Mouse (Mus musculus) layer of hippocampus, adult 2 months (tissue): Measurements from ENCODE around the gene Apip. TPM values are rescaled to one million over a fixed set of nuclear protein-coding genes. Genes with fewer than 3 reads are reported as not detected.
A peak's percentile ranks its signal among the peaks of the same experiment; 100 is the strongest.

Experiments used
- DNase-seq, 2 experiments: peaks; one replicate each; pipeline ENCODE4 v3.0.0; 2022; ENCODE audit warnings: low spot score in 2 of 2
- H3K27ac ChIP-seq: fragments of 200-600 bp; 2 replicates; pipeline ENCODE4 v1.8.1; 2022
- H3K4me3 ChIP-seq: fragments of 200-600 bp; 2 replicates; pipeline ENCODE4 v1.8.1; 2022; ENCODE audit warnings: mild to moderate bottlenecking
- CTCF ChIP-seq: fragments of 200-600 bp; conservative IDR thresholded peaks from 2 replicates; pipeline ENCODE4 v1.8.1; 2022; ENCODE audit warnings: antibody characterized with exemption, mild to moderate bottlenecking, moderate library complexity
- long read RNA-seq, 2 experiments: library from polyadenylated mRNA; stranded (forward); transcript quantifications; one replicate each; pipeline ENCODE4 v2.0.0; 2021; ENCODE audit warnings: borderline mapping rate in 2 of 2
- total RNA-seq, 2 experiments: library from RNA; stranded (reverse); gene quantifications; 2 replicates each; pipeline ENCODE4 v1.2.3; 2021

Apip gene
- total RNA-seq = 10 to 100 TPM; 19.3 to 24.4 TPM
- long read RNA-seq, experiment 1, partial matches to known transcripts = 15 of 21 reads
- long read RNA-seq, experiment 1, other reads (novel, unspliced or antisense) = 2 of 21 reads
- long read RNA-seq, experiment 2, transcript Apip-201 (7 exons, 919 nt) = major isoform, 6 of 37 reads
- long read RNA-seq, experiment 2, partial matches to known transcripts = 25 of 37 reads
- long read RNA-seq, experiment 2, other reads (novel, unspliced or antisense) = 3 of 37 reads

DNA sequence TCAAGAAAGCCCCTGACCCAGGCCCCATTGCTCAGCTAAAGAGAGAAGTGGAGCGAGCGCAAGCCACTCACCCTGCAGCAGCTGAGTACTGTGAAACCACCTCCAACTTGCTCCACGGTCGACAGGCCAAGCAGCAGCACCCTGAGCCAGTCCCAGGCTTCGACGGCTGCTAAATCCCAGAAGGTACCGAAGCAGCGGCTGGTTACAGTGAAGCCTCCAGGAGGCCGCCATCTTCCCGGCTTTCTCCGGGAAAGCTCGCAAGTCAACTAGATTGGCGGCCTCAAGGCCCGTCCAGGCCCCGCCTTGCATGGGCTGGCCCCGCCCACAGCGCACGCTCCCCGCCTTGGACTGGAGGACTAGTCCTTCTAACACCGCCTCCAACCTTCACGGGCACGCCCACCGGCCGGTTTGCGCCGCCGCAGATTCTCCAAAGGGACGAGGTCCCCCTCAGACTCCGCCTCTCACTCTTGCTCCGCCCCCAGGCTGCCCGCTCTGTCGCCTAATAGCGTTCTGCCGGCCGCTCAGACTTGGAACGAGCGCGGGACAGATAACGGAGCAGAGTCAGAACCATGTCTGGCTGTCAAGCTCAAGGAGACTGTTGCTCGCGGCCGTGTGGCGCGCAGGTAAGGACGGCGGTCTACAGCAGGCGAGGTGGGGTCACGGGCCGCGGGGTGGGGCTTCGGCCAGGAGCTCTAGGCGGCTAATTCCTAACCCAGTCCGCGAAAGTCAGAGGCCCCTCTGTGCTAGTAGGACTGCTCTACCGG, at the start of gene Apip, which contains the start of gene Pdhx:
Apip (plus strand) TSS at position 457 of the 764 bp plus-strand sequence.
Pdhx (minus strand) TSS at position 295 of the 764 bp plus-strand sequence.
- TF ChIP-seq CTCF = no peak
- DNase-seq = peak; percentile 100
- H3K27ac ChIP-seq = peak within 1 kb of the TSS; percentile 92
- H3K4me3 ChIP-seq = peak within 1 kb of the TSS; percentile 79

DNA sequence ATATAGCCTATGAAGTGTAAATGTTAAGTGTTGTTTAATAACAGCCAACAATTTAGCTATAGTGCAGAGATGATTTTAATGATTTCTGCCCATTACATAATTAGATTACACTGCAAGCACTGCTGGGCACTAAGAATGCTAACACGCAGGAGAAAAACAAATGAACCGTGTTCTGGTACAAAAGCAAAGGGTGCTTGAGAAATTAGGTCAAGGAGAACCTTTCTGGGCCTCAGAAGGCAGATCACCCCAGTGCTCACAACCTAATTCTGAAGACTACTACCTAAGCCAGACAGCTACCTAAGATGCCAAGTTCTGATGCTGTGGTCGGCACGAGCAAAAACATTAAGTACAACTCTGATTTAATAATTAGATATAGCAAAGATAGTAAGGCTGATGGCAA, 35.6 kb upstream of the Apip start:
- no peak for TF ChIP-seq CTCF
- Histone ChIP-seq H3K4me3 (no peak overlapping the region), H3K27ac (no peak overlapping the region)
- DNase-seq = no peak

DNA sequence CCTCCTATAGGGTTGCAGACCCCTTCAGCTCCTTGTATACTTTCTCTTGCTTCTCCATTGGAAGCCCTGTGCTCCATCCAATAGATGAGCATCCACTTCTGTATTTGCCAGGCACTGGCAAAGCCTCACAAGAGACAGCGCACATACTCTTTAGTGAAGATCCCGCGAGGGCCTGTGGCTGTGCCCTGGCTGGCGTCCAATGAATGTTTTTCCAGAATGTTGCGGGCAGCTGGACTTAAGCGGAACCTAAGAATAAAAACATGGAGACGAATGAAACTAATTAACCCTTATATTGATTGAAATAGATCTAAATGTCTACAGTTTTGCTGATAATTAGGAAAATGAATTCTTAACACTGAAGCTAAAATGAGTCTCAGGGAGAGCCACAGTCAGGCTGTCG, 32.6 kb upstream of the Apip start:
- DNase-seq = no peak
- no peak for TF ChIP-seq CTCF
- Histone ChIP-seq H3K4me3 (no peak overlapping the region), H3K27ac (no peak overlapping the region)

DNA sequence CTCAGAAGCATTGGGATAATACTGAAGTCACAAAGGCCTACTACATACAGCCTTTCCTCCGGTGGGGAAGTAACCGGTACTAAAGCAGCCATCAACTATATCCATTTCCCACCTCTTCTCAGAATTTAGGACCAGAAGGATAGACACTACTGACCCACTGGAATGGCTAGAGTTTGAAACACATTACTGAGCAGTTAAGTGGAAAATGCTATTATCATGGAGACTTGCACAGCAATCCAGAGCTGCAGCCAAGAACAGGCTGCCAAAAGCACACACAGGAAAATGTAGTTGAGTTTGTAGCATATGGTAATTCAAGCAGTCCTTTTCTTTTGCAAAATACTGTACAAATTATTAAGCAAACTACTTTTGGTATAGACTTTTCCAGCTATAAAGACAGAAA, 28.2 kb upstream of the Apip start:
- no peak overlapping the region for H3K4me3 ChIP-seq
- no peak for DNase-seq
- H3K27ac ChIP-seq = no peak overlapping the region
- no peak for TF ChIP-seq CTCF

DNA sequence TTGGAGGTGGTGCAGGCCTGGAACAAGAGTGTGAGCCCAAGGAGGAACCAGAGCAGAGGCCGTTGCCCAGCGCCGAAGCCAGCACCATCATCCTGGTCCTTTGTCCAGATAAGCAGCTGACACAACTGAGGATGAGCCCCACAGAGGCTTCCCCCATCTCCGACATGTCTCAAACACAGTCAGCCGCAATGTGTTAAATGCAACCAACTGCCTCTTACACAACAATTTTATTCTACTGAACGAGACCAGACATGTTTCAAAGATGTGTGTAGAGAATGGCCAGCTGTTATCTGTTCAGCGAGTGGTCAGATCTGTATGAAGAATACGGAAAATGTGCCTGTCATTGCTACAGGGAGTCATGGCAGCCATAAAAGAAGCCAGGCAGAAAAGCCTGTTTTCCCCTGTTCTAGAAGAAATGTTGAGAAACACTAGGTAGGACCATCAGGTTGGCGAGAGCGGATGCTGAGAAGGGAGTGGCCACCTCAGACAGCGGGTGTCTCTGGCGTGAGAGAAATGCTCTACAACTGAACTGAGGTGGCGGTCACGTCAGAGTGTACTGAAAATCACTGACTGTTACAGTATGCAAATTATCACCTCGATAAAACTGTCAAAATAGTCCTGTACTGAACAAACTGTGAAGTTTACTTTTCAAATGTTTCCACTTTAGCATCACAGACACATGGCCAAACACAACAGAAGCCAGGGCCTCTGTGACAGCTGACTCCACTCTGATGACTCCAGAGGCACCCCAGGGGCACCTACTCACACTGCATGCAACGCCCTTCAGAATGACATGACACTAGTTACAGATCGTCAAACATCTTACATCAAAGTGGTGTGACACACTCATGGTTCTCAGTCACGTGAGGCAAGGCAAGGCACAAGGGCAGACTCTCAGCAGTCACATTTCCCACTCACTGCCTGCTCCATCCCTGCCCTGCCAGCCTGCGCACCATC, 21.3 kb upstream of the Apip start:
- no peak for TF ChIP-seq CTCF
- H3K4me3 ChIP-seq = no peak overlapping the region
- no peak overlapping the region for H3K27ac ChIP-seq
- DNase-seq = no peak

DNA sequence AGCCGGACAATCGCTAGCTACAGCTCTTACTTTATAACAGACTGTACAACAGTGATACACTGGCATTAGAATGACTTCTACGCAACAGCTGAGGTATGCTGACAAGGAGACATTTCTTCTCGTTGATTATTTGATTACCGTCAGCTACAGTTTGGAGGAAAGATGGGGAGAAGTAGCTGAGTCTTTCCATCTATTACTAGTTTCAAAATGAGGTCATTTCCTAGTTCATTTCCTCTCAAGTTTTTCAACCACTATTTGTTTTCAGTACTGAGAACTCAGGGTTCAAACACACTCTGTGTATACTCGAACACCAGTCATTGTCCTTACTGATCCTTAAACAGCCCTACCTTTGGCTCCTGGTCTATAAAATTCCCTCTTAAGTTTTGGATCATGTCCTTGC, 17.7 kb upstream of the Apip start:
- H3K4me3 ChIP-seq = no peak overlapping the region
- DNase-seq = no peak
- TF ChIP-seq CTCF = no peak
- no peak overlapping the region for H3K27ac ChIP-seq

DNA sequence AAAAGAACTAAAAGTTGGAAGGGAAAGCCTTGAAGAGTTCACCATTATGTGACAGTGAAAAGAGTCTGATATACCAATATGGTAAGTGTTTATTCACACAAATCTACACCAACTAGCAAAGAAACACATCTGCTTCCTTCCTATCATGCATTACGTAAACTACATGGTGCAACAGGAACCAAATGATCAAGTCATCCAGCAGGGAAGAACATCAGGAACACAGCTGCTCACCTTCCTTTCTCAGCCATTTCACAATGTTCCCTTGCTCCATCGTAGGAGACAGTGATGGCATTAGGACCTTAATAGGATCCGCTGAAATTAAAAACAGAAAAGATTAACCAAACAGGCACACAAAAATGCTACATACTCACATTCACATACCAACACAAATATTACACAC, 15.2 kb upstream of the Apip start:
- no peak for DNase-seq
- no peak overlapping the region for H3K27ac ChIP-seq
- no peak overlapping the region for H3K4me3 ChIP-seq
- no peak for TF ChIP-seq CTCF

DNA sequence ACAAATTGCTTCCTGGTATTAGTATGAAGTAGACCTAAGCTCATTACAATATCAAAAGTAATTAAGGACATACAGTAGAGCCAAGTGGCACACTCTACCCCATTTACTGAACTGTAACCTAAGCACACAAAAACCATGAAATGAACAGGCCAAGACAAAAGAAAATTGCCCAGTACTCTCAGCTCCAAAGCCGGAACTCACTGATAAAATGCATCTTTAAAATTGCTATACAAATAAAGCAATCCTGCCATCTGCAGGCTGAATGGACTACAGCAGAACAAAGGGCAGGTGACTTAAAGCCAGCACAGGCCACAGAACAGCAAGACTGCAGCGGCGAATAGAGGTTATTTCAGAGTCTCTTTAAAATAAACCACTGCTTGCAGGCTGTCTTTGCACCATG, 10.6 kb upstream of the Apip start:
- H3K4me3 ChIP-seq = no peak overlapping the region
- TF ChIP-seq CTCF = peak; percentile 83
- DNase-seq = peak in 1 of 2 experiments; percentile 32
- H3K27ac ChIP-seq = no peak overlapping the region

DNA sequence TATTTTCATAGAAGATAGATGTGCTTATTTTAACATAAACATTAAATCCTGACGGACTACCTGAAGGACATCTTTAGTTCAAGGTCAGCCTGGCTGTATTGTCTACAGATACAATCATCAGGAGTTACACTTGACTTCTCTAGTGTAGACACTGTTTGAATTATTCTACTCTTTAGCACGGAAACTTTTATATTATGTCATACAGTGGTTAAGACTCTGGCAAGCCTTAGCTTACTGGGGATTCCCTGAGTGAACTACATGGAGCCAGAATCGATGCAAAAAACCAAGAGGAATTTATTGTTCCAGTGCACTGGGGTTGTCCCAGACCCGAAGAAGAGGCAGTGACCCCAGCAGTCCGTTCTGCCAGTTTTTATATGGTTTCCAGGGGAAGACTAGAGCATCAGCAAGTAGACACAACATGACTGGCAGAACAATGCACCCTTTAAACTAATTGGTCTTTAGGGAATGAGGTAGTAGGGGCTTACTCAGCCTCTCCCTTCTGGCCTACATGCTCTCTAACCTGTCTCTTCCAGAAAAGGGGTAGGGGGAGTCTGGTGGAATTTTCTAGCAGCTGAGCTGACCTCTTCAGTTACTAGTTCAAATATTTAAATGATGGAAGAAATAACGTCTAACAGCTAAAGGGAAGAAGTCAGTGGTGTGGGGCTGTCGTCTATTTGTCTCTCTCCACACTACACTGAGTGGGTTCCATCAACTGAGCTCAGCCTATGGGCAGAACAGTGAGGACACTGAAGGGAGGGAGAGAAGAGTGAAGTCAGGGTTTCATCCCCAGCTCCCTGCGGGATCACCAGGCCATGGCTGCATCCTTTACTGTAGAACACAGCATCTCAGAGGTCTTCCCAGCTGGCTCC, 6.6 kb upstream of the Apip start:
- no peak for DNase-seq
- Histone ChIP-seq H3K4me3 (no peak overlapping the region), H3K27ac (no peak overlapping the region)
- no peak for TF ChIP-seq CTCF

DNA sequence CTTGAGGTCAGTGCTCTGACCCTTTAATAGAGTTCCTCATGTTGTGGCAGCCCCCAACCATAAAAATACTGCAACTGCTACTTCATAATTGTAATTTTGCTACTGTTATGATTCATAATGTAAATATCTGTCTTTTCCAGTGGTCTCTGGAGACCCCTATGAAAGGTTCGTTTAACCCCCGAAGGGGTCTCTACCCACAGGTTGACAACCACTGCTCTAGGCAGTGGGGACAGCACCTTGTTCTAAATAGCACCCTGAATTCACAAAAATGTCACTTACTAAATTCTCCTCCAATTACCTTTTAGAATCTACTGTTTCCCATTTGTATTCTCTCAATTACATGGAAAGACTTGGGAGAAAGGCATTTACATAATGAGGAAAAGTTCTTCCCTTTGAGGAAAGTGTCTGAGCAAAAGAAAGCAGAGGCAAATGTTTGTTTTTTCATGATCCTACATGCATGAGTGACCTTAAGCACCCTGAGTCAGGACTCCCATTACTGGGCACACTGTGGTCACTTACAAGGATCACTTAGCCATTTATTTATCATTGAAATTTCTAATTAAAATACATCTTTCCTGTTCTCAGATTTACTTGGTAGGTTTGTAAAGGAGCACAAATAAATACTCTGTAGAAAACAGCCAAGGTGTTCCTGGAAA, 5.8 kb upstream of the Apip start:
- no peak overlapping the region for H3K27ac ChIP-seq
- no peak for DNase-seq
- H3K4me3 ChIP-seq = no peak overlapping the region
- no peak for TF ChIP-seq CTCF

DNA sequence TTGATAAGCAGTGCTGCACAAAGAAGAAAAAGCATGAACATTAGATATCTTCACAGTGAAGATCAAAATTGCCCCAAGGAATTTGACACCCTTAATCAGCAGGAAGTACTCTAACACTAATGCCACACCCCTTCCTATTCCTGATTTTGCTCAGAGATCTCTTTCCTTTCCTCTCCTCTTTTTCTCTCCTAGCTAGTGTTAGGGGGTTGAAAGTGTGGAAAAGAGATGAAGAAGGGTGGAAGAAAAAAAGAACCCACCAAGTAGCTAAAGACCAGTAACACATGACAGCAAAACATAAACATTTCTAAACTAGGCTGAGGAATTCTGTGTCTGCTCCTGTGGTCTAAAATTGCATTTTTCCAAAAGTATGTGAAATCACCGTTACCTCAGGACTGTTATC, 4.9 kb upstream of the Apip start:
- Histone ChIP-seq H3K27ac (no peak overlapping the region), H3K4me3 (no peak overlapping the region)
- DNase-seq = no peak
- TF ChIP-seq CTCF = no peak
